Mouse (Mus musculus) stomach, embryonic 16.5 days (tissue): Measurements from ENCODE around the gene Tubgcp6. TPM values are rescaled to one million over a fixed set of nuclear protein-coding genes. Genes with fewer than 3 reads are reported as not detected.

ENCODE experiments used
- ATAC-seq: fragments of 200-750 bp; cut with Nextera tagmentation; 2 replicates; pipeline ENCODE4 v1.8.0; 2017; ENCODE audit warnings: moderate number of reproducible peaks, moderate TSS enrichment; ENCODE audit not compliant: insufficient read depth, low FRiP score
- H3K27ac ChIP-seq: fragments of 300-500 bp; sonication (generic); 2 replicates; pipeline ENCODE4 v1.5.1; 2014; ENCODE audit warnings: low read length
- H3K27me3 ChIP-seq: fragments of 300-500 bp; sonication (generic); 2 replicates; pipeline ENCODE4 v1.6.1; 2014; ENCODE audit warnings: low read length, control low read depth, mixed read lengths; ENCODE audit not compliant: control insufficient read depth, insufficient read depth
- H3K36me3 ChIP-seq: fragments of 300-500 bp; sonication (generic); 2 replicates; pipeline ENCODE4 v1.6.1; 2014; ENCODE audit warnings: low read length; ENCODE audit not compliant: control insufficient read depth, insufficient read depth
- H3K4me1 ChIP-seq: fragments of 300-500 bp; sonication (generic); 2 replicates; pipeline ENCODE4 v1.6.1; 2014; ENCODE audit warnings: low read length, control low read depth, mixed read lengths; ENCODE audit not compliant: control insufficient read depth, insufficient read depth
- H3K4me2 ChIP-seq: fragments of 300-500 bp; sonication (generic); 2 replicates; pipeline ENCODE4 v1.6.1; 2014; ENCODE audit warnings: low read depth, low read length, mixed read lengths
- H3K4me3 ChIP-seq: fragments of 300-500 bp; sonication (generic); replicated peaks from 2 replicates; pipeline ENCODE4 v1.5.1; 2014; ENCODE audit warnings: mild to moderate bottlenecking, low read length
- H3K9ac ChIP-seq: fragments of 300-500 bp; sonication (generic); 2 replicates; pipeline ENCODE4 v1.6.1; 2014; ENCODE audit warnings: low read length
- H3K9me3 ChIP-seq: fragments of 300-500 bp; sonication (generic); replicated peaks from 2 replicates; pipeline ENCODE4 v1.6.1; 2016; ENCODE audit warnings: low read length, control low read depth; ENCODE audit not compliant: control insufficient read depth
- WGBS: fragments of 180-500 bp; shearing (Covaris S2); extraction: QIAGEN DNeasy Blood & Tissue Kit; methylation state at CpG from one replicate; pipeline ENCODE4 v1.1.7; 2014; 5-methylcytosine and 5-hydroxymethylcytosine counted together
- microRNA-seq: library from miRNA; unstranded; fragments of <30 nt; microRNA quantifications from one replicate; pipeline ENCODE4, GENCODE M21; 2016
- polyA plus RNA-seq: library from polyadenylated mRNA; unstranded; fragments of >200 nt; fragmentation: Nextera tagmentation; extraction: Ambion mirVana; gene quantifications from 2 replicates; pipeline ENCODE4 v1.2.1, GENCODE M21; 2015

Tubgcp6 gene
- polyA plus RNA-seq, 1 experiment from 2014 or later: 13.5 TPM

DNA sequence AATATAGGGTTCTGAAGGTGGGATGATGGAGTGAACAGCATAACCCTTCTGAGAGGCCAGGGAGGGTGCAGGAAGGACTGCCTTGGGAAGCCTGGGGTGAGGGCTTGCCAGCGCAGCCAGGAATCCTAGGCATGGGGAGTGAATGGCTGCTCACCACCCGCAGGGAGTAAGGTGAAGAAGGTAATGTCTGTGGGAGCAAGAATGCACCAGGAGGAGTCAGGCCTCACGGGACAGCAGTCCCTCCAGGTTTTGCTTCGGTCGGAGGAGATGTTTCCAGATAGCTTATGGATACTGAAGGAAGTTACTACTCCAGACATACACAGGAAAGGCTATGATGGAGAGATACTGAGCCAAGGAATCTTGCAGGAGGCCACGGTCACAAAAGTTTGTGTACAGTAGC is 64.2 kb downstream of the Tubgcp6 start:
- Histone ChIP-seq H3K27me3 (peaks cover 30% of the 10 kb centered on the region), H3K4me2 (peak overlapping the region; percentile 99; the same call in 1 of the 2 replicates), H3K9me3 (no peaks in the 10 kb centered on the region), H3K9ac (no peak overlapping the region), H3K27ac (no peak overlapping the region), H3K36me3 (no peaks in the 10 kb centered on the region), H3K4me1 (peaks cover 4% of the 10 kb centered on the region; the same call in 1 of the 2 replicates), H3K4me3 (no peak overlapping the region)
- no peak for ATAC-seq
- 17% methylated on average over 6 of the region's 6 CpGs for WGBS

DNA sequence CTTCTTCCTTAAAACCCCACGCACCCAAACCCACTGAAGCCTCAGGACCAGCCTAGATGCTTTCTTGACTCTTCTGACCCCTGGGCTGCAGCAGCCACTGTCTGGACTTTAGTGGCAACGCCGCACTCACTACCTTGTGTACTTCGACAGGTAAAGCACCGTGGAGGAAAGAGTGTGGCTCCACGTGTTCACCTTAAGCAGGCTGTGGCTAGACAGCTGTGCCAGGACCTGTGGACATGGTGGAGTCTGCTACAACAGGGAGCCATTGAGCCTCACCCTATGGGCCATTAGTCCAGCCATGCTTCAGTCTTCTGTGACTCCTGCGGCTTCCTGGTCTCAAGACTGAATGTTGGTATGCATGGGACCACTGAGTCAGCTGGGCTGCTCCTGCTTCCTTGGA is 68.2 kb downstream of the Tubgcp6 start:
- Histone ChIP-seq H3K4me1 (no peaks in the 10 kb centered on the region), H3K9ac (no peak overlapping the region), H3K4me3 (no peak overlapping the region), H3K36me3 (no peaks in the 10 kb centered on the region), H3K27me3 (peaks cover 20% of the 10 kb centered on the region), H3K27ac (no peak overlapping the region), H3K9me3 (no peaks in the 10 kb centered on the region), H3K4me2 (no peak overlapping the region)
- no peak for ATAC-seq
- WGBS: 86% methylated on average over 7 of the region's 7 CpGs

Small RNA genes within 50 kb of the gene (microRNA-seq; reads per million reads assigned to microRNA genes)
- gene Mir7118: 0.50 reads per million

Other genes starting within 250 kb of the Tubgcp6 start
- gene Ttll8, start 168.7 kb downstream of the Tubgcp6 start, polyA plus RNA-seq: not detected in 2 replicates
- gene Mlc1, start 144.1 kb downstream of the Tubgcp6 start, polyA plus RNA-seq: not detected in 2 replicates
- not detected in 2 replicates for gene Mov10l1, start 140.2 kb downstream of the Tubgcp6 start, polyA plus RNA-seq
- gene Panx2, start 63.4 kb downstream of the Tubgcp6 start, polyA plus RNA-seq: 0.40 and 1.2 TPM in 2 replicates
- gene Trabd, start 48.0 kb downstream of the Tubgcp6 start, polyA plus RNA-seq: 59.9 and 70.2 TPM in 2 replicates
- 13.4 and 15.0 TPM in 2 replicates for gene Selenoo, start 34.0 kb downstream of the Tubgcp6 start, polyA plus RNA-seq
- 23.7 and 26.0 TPM in 2 replicates for gene Hdac10, start 5.6 kb upstream of the Tubgcp6 start, polyA plus RNA-seq
- gene Mapk12, start 17.6 kb upstream of the Tubgcp6 start, polyA plus RNA-seq: 3.6 and 6.0 TPM in 2 replicates
- 5.1 and 6.0 TPM in 2 replicates for gene Mapk11, start 26.5 kb upstream of the Tubgcp6 start, polyA plus RNA-seq
- 153 and 178 TPM in 2 replicates for gene Plxnb2, start 57.7 kb upstream of the Tubgcp6 start, polyA plus RNA-seq
- gene Dennd6b, start 73.4 kb upstream of the Tubgcp6 start, polyA plus RNA-seq: 13.4 and 15.0 TPM in 2 replicates
- 20.2 and 24.4 TPM in 2 replicates for gene Ppp6r2, start 88.4 kb upstream of the Tubgcp6 start, polyA plus RNA-seq
- 47.6 and 49.5 TPM in 2 replicates for gene Sbf1, start 192.2 kb upstream of the Tubgcp6 start, polyA plus RNA-seq
- 0.71 and 0.99 TPM in 2 replicates for gene Adm2, start 199.6 kb upstream of the Tubgcp6 start, polyA plus RNA-seq
- gene Miox, start 211.3 kb upstream of the Tubgcp6 start, polyA plus RNA-seq: 0.54 and 0.66 TPM in 2 replicates
- gene Lmf2, start 232.5 kb upstream of the Tubgcp6 start, polyA plus RNA-seq: 66.9 and 79.1 TPM in 2 replicates
- gene Ncaph2, start 232.6 kb upstream of the Tubgcp6 start, polyA plus RNA-seq: 150 and 166 TPM in 2 replicates